Comparison of ENCODE assay signal across 13 mouse cellular contexts in genomic region chr6:144772175-144772918, GRCm38 (mm10). TPM values are rescaled to one million over a fixed set of nuclear protein-coding genes. Genes with fewer than 3 reads are reported as not detected.
DNase-seq lines count a peak whose midpoint lies in the region; ATAC-seq lines count a peak whose summit lies in the region.
"Had no signal": no experiment of that assay in that cellular context is flagged by ENCODE, and none has a peak within 500 bp of the region (broad histone marks: within the 10 kb centered on the region; RNA-seq: fewer than 3 reads in every experiment).

No protein-coding gene starts in this region.

- peak; percentile 71; the same call in 1 of the 2 replicates for ATAC-seq in kidney, embryonic 14.5 days (ENCODE audit: low FRiP score, low TSS enrichment)
- ATAC-seq in neural tube, embryonic 13.5 days (ENCODE audit: low read depth), result peak; percentile 42; the same call in 1 of the 2 replicates
- ATAC-seq in neural tube, embryonic 15.5 days (ENCODE audit: low FRiP score), result no peak
- peak; percentile 56 to 73; a peak in 2 of 4 replicates for ATAC-seq in hematopoietic stem cell, adult 5-6 weeks (replicated peaks in 1 of 2; ENCODE audit: insufficient read depth in 1 of 2, low FRiP score in 2 of 2, low TSS enrichment in 1 of 2, low read depth in 1 of 2, poor library complexity in 2 of 2, severe bottlenecking in 2 of 2)
- peak; percentile 68; the same call in 1 of the 2 replicates for ATAC-seq in stomach, embryonic 16.5 days (ENCODE audit: insufficient read depth, low FRiP score)
- ATAC-seq: CD4-positive, CD25-positive, alpha-beta regulatory T cell, adult 4 months had no signal

- no peak overlapping the region for H3K4me3 ChIP-seq in kidney, embryonic 14.5 days (ENCODE audit: low read length)
- no peak overlapping the region for H3K4me3 ChIP-seq in neural tube, embryonic 13.5 days
- no peak overlapping the region for H3K4me3 ChIP-seq in neural tube, embryonic 15.5 days (replicated peaks)
- no peak overlapping the region for H3K4me3 ChIP-seq in stomach, embryonic 16.5 days (replicated peaks; ENCODE audit: low read length)
- H3K4me3 ChIP-seq: erythroblast, embryonic 14.5 days; hindbrain, embryonic 13.5 days; limb, embryonic 12.5 days had no signal

- no peaks in the 10 kb centered on the region for H3K36me3 ChIP-seq in kidney, embryonic 14.5 days (ENCODE audit: control insufficient read depth, insufficient read depth, low read length)
- no peaks in the 10 kb centered on the region for H3K36me3 ChIP-seq in neural tube, embryonic 13.5 days
- no peaks in the 10 kb centered on the region for H3K36me3 ChIP-seq in neural tube, embryonic 15.5 days
- no peaks in the 10 kb centered on the region for H3K36me3 ChIP-seq in stomach, embryonic 16.5 days (ENCODE audit: control insufficient read depth, insufficient read depth, low read length)
- H3K36me3 ChIP-seq: hindbrain, embryonic 13.5 days; limb, embryonic 12.5 days had no signal

- H3K9ac ChIP-seq in kidney, embryonic 14.5 days (ENCODE audit: low read depth, low read length), result no peak overlapping the region
- no peak overlapping the region for H3K9ac ChIP-seq in neural tube, embryonic 13.5 days
- no peak overlapping the region for H3K9ac ChIP-seq in neural tube, embryonic 15.5 days (replicated peaks)
- H3K9ac ChIP-seq in stomach, embryonic 16.5 days (ENCODE audit: low read length), result no peak overlapping the region
- H3K9ac ChIP-seq: hindbrain, embryonic 13.5 days; limb, embryonic 12.5 days had no signal

- H3K9me3 ChIP-seq in kidney, embryonic 14.5 days (ENCODE audit: control insufficient read depth, low read length), result no peaks in the 10 kb centered on the region
- no peaks in the 10 kb centered on the region for H3K9me3 ChIP-seq in neural tube, embryonic 13.5 days
- no peaks in the 10 kb centered on the region for H3K9me3 ChIP-seq in neural tube, embryonic 15.5 days (replicated peaks)
- no peaks in the 10 kb centered on the region for H3K9me3 ChIP-seq in stomach, embryonic 16.5 days (replicated peaks; ENCODE audit: control insufficient read depth, low read length)
- H3K9me3 ChIP-seq: hindbrain, embryonic 13.5 days; limb, embryonic 12.5 days had no signal

- no peaks in the 10 kb centered on the region for H3K27me3 ChIP-seq in kidney, embryonic 14.5 days (ENCODE audit: control insufficient read depth, insufficient read depth, low read length)
- no peaks in the 10 kb centered on the region for H3K27me3 ChIP-seq in neural tube, embryonic 13.5 days
- H3K27me3 ChIP-seq in neural tube, embryonic 15.5 days (replicated peaks), result no peaks in the 10 kb centered on the region
- no peaks in the 10 kb centered on the region for H3K27me3 ChIP-seq in stomach, embryonic 16.5 days (ENCODE audit: control insufficient read depth, insufficient read depth, low read length)
- H3K27me3 ChIP-seq: limb, embryonic 12.5 days had no signal

- H3K27ac ChIP-seq in kidney, embryonic 14.5 days (ENCODE audit: low read depth, low read length), result no peak overlapping the region
- no peak overlapping the region for H3K27ac ChIP-seq in neural tube, embryonic 13.5 days (replicated peaks)
- H3K27ac ChIP-seq in neural tube, embryonic 15.5 days (replicated peaks), result no peak overlapping the region
- no peak overlapping the region for H3K27ac ChIP-seq in stomach, embryonic 16.5 days (ENCODE audit: low read length)
- H3K27ac ChIP-seq: hindbrain, embryonic 13.5 days; limb, embryonic 12.5 days had no signal

- no peak overlapping the region for H3K4me2 ChIP-seq in kidney, embryonic 14.5 days (replicated peaks; ENCODE audit: low read depth, low read length)
- no peak overlapping the region for H3K4me2 ChIP-seq in neural tube, embryonic 13.5 days
- no peak overlapping the region for H3K4me2 ChIP-seq in neural tube, embryonic 15.5 days
- H3K4me2 ChIP-seq in stomach, embryonic 16.5 days (ENCODE audit: low read depth, low read length), result no peak overlapping the region
- H3K4me2 ChIP-seq: hindbrain, embryonic 13.5 days; limb, embryonic 12.5 days had no signal

- no peak for DNase-seq in kidney, postnatal 14 days
- DNase-seq in right cerebral cortex, postnatal 4 days, result no peak
- no peak for DNase-seq in cerebellum, adult 11 months
- DNase-seq: cerebellum, postnatal 36 days had no signal

- 66% methylated on average over 15 of the region's 15 CpGs for WGBS in kidney, embryonic 14.5 days
- WGBS in neural tube, embryonic 13.5 days, result 51% methylated on average over 15 of the region's 15 CpGs
- 53% methylated on average over 15 of the region's 15 CpGs for WGBS in neural tube, embryonic 15.5 days
- 61% methylated on average over 15 of the region's 15 CpGs for WGBS in stomach, embryonic 16.5 days

- H3K4me1 ChIP-seq in kidney, embryonic 14.5 days (ENCODE audit: control insufficient read depth, insufficient read depth, low read length), result no peaks in the 10 kb centered on the region
- peaks cover 25% of the 10 kb centered on the region for H3K4me1 ChIP-seq in neural tube, embryonic 13.5 days (replicated peaks)
- H3K4me1 ChIP-seq in neural tube, embryonic 15.5 days, result peaks cover 23% of the 10 kb centered on the region
- peaks cover 6% of the 10 kb centered on the region; the same call in 1 of the 2 replicates for H3K4me1 ChIP-seq in stomach, embryonic 16.5 days (ENCODE audit: control insufficient read depth, insufficient read depth, low read length)

RNA-seq across cellular contexts. Expression of gene Sox5, which starts 9.4 kb away (rescaled TPM):
- polyA plus RNA-seq in kidney, embryonic 14.5 days (2014; fragmentation: Nextera tagmentation; extraction: Ambion mirVana), result 9.5 and 13.0 TPM in 2 replicates
- 24.8 and 33.7 TPM in 2 replicates for polyA plus RNA-seq in neural tube, embryonic 13.5 days (2015; fragmentation: Nextera tagmentation; extraction: Ambion mirVana)
- 32.0 and 34.8 TPM in 2 replicates for polyA plus RNA-seq in neural tube, embryonic 15.5 days (2015; fragmentation: Nextera tagmentation; extraction: Ambion mirVana)
- total RNA-seq in hematopoietic stem cell, adult 5-6 weeks (2017), result 1.6 and 2.9 TPM in 2 replicates
- 25.8 and 28.6 TPM in 2 replicates for polyA plus RNA-seq in stomach, embryonic 16.5 days (2015; fragmentation: Nextera tagmentation; extraction: Ambion mirVana)
- polyA plus RNA-seq: erythroblast, embryonic 14.5 days had no signal
